ENCODE assay signal across 8 mouse cellular contexts in genomic region chr2:180894734-180895133, GRCm38 (mm10). TPM values are rescaled to one million over a fixed set of nuclear protein-coding genes. Genes with fewer than 3 reads are reported as not detected.
DNase-seq lines count a peak whose midpoint lies in the region; ATAC-seq lines count a peak whose summit lies in the region.

No protein-coding gene starts in this region.

- H3K36me3 ChIP-seq in heart, embryonic 13.5 days = no peaks in the 10 kb centered on the region
- no peaks in the 10 kb centered on the region for H3K36me3 ChIP-seq in kidney, embryonic 16.5 days (ENCODE audit: insufficient read depth, low read length)
- no peaks in the 10 kb centered on the region for H3K36me3 ChIP-seq in stomach, embryonic 15.5 days

- no peaks in the 10 kb centered on the region for H3K9me3 ChIP-seq in heart, embryonic 13.5 days
- no peaks in the 10 kb centered on the region for H3K9me3 ChIP-seq in kidney, embryonic 16.5 days (ENCODE audit: low read length)
- H3K9me3 ChIP-seq in stomach, embryonic 15.5 days = no peaks in the 10 kb centered on the region

- 2% methylated on average over 13 of the region's 13 CpGs for WGBS in heart, embryonic 13.5 days
- WGBS in kidney, embryonic 16.5 days = under 1% methylated on average over 13 of the region's 13 CpGs
- WGBS in stomach, embryonic 15.5 days = 1% methylated on average over 13 of the region's 13 CpGs

- peaks cover 37% of the 10 kb centered on the region for H3K4me1 ChIP-seq in heart, embryonic 13.5 days
- peaks cover 40% of the 10 kb centered on the region for H3K4me1 ChIP-seq in kidney, embryonic 16.5 days (ENCODE audit: insufficient read depth, low read length)
- peaks cover 34% of the 10 kb centered on the region for H3K4me1 ChIP-seq in stomach, embryonic 15.5 days

- peak overlapping the region; percentile 58 for H3K4me3 ChIP-seq in heart, embryonic 13.5 days
- peak overlapping the region; percentile 48; the same call in 1 of the 2 replicates for H3K4me3 ChIP-seq in kidney, embryonic 16.5 days (ENCODE audit: low read length)
- peak overlapping the region; percentile 44; the same call in 1 of the 2 replicates for H3K4me3 ChIP-seq in stomach, embryonic 15.5 days (replicated peaks)

- H3K27me3 ChIP-seq in heart, embryonic 13.5 days (replicated peaks) = peaks cover 96% of the 10 kb centered on the region
- peaks cover 67% of the 10 kb centered on the region for H3K27me3 ChIP-seq in kidney, embryonic 16.5 days (ENCODE audit: insufficient read depth, low read length)
- H3K27me3 ChIP-seq in stomach, embryonic 15.5 days (replicated peaks) = peaks cover 73% of the 10 kb centered on the region

- peak overlapping the region; percentile 89 for H3K4me2 ChIP-seq in heart, embryonic 13.5 days
- H3K4me2 ChIP-seq in kidney, embryonic 16.5 days (replicated peaks; ENCODE audit: low read depth, low read length) = peak overlapping the region; percentile 77; the same call in 1 of the 2 replicates
- peak overlapping the region; percentile 90 for H3K4me2 ChIP-seq in stomach, embryonic 15.5 days

- DNase-seq in 416B (ENCODE audit: low read depth) (peak; percentile 26), liver (peak; percentile 69)
- DNase-seq in adrenal gland, adult 18-20 months (ENCODE audit: low spot score in 2 of 2) = peak; percentile 40 to 65
- peak; percentile 92 for DNase-seq in embryo, embryonic 10.5 days (ENCODE audit: low spot score)

- no peak overlapping the region for H3K27ac ChIP-seq in heart, embryonic 13.5 days (replicated peaks)
- no peak overlapping the region for H3K27ac ChIP-seq in kidney, embryonic 16.5 days (ENCODE audit: low read length)
- H3K27ac ChIP-seq in stomach, embryonic 15.5 days = no peak overlapping the region

- H3K9ac ChIP-seq in heart, embryonic 13.5 days = no peak overlapping the region
- H3K9ac ChIP-seq in kidney, embryonic 16.5 days (replicated peaks; ENCODE audit: low read length) = no peak overlapping the region
- no peak overlapping the region for H3K9ac ChIP-seq in stomach, embryonic 15.5 days

- ATAC-seq in heart, embryonic 13.5 days (ENCODE audit: extremely low read depth, insufficient number of reproducible peaks, low FRiP score, low TSS enrichment) = no peak
- ATAC-seq in kidney, embryonic 16.5 days (ENCODE audit: low FRiP score, low TSS enrichment) = peak; percentile 25; the same call in 1 of the 2 replicates
- ATAC-seq in monocyte, adult 5-6 weeks (replicated peaks; ENCODE audit: insufficient number of reproducible peaks, low FRiP score, low TSS enrichment, poor library complexity, severe bottlenecking) = peak; percentile 41; the same call in 1 of the 2 replicates
- no peak; the same call in 1 of the 2 replicates for ATAC-seq in stomach, embryonic 15.5 days (ENCODE audit: insufficient read depth, low FRiP score, low read depth)

RNA-seq across cellular contexts. Expression of gene Ythdf1, which starts 26.0 kb away (rescaled TPM):
- total RNA-seq in adrenal gland, adult 18-20 months (2021) = 10 to 100 TPM; 48.5 to 51.9 TPM
- 31.8 and 34.0 TPM in 2 replicates for polyA plus RNA-seq in heart, embryonic 13.5 days (2015; fragmentation: Nextera tagmentation; extraction: Ambion mirVana)
- 16.0 and 27.1 TPM in 2 replicates for polyA plus RNA-seq in kidney, embryonic 16.5 days (2015; fragmentation: Nextera tagmentation; extraction: Ambion mirVana)
- total RNA-seq in monocyte, adult 5-6 weeks (2017) = 26.0 to 48.0 TPM (median 33.6 TPM) in 3 replicates
- 51.0 and 52.9 TPM in 2 replicates for polyA plus RNA-seq in stomach, embryonic 15.5 days (2015; fragmentation: Nextera tagmentation; extraction: Ambion mirVana)

RNA-seq across cellular contexts. Expression of gene Birc7, which starts 34.1 kb away (rescaled TPM):
- not detected for total RNA-seq in adrenal gland, adult 18-20 months (2021)
- polyA plus RNA-seq in heart, embryonic 13.5 days (2015; fragmentation: Nextera tagmentation; extraction: Ambion mirVana) = 0.44 and 0.47 TPM in 2 replicates
- not detected in 2 replicates for polyA plus RNA-seq in kidney, embryonic 16.5 days (2015; fragmentation: Nextera tagmentation; extraction: Ambion mirVana)
- total RNA-seq in monocyte, adult 5-6 weeks (2017) = not detected in 3 replicates
- 0.14 TPM in 1 of 2 replicates, not detected in the other for polyA plus RNA-seq in stomach, embryonic 15.5 days (2015; fragmentation: Nextera tagmentation; extraction: Ambion mirVana)

RNA-seq across cellular contexts. Expression of gene Nkain4, which starts 59.8 kb away (rescaled TPM):
- 10 to 100 TPM in 1 of 2 experiments, 1 to 10 TPM in 1; 6.8 to 11.8 TPM for total RNA-seq in adrenal gland, adult 18-20 months (2021)
- polyA plus RNA-seq in heart, embryonic 13.5 days (2015; fragmentation: Nextera tagmentation; extraction: Ambion mirVana) = 47.3 and 49.3 TPM in 2 replicates
- 36.9 and 48.7 TPM in 2 replicates for polyA plus RNA-seq in kidney, embryonic 16.5 days (2015; fragmentation: Nextera tagmentation; extraction: Ambion mirVana)
- total RNA-seq in monocyte, adult 5-6 weeks (2017) = not detected in 3 replicates
- polyA plus RNA-seq in stomach, embryonic 15.5 days (2015; fragmentation: Nextera tagmentation; extraction: Ambion mirVana) = 50.8 and 52.4 TPM in 2 replicates

Comparison
In these comparisons a context has a peak if more than half of its experiments do, and no peak if none do; other contexts are left out.
1. DNase-seq: peak in every context shown above with its lines; median percentile 92 in embryo, embryonic 10.5 days; 69 in liver; 52 in adrenal gland, adult 18-20 months; 26 in 416B.
2. ATAC-seq: peak in kidney, embryonic 16.5 days (single experiment) and monocyte, adult 5-6 weeks (single experiment); none in heart, embryonic 13.5 days (single experiment) and stomach, embryonic 15.5 days (single experiment).
3. Peak in every context shown above with its lines, with median percentiles within 50 percentile points of each other: H3K4me2 ChIP-seq and H3K4me3 ChIP-seq.